Mouse (Mus musculus): Measurements from ENCODE around the gene Ccdc124. TPM values are rescaled to one million over a fixed set of nuclear protein-coding genes. Genes with fewer than 3 reads are reported as not detected.
A peak's percentile ranks its signal among the peaks of the same experiment; 100 is the strongest.

Ccdc124 gene
- total RNA-seq, 2 experiments from 2014 or later: 42.4 to 46.2 TPM

DNA sequence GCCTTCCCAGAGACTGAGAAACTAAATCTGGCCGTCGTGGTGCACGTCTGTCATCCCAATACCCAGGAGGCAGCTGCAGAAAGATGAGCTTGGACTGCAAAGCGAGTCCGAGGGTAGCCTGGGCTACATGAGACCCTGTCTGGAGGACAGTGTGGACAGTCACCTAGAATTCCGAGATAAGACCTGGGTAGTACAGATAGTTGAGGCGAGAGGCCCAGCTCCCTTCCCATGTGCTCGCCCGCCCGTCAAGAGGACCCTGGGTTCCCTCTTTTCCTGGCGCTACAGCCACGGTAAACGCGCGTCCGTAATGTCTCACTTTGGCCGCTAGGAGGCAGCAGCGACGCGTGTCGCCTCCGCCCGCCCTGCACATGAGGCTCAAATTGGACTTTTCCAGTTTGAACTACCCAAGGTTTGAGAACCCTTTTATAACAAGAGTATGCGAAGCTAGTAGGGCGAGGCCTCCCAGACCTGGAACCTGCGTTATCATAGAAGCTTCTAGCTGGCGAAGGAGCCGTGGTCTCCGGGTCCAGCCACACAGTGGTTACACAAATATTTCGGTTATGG is 52.3 kb downstream of the Ccdc124 start:
- DNase-seq: peak; percentile 68 to 86

DNA sequence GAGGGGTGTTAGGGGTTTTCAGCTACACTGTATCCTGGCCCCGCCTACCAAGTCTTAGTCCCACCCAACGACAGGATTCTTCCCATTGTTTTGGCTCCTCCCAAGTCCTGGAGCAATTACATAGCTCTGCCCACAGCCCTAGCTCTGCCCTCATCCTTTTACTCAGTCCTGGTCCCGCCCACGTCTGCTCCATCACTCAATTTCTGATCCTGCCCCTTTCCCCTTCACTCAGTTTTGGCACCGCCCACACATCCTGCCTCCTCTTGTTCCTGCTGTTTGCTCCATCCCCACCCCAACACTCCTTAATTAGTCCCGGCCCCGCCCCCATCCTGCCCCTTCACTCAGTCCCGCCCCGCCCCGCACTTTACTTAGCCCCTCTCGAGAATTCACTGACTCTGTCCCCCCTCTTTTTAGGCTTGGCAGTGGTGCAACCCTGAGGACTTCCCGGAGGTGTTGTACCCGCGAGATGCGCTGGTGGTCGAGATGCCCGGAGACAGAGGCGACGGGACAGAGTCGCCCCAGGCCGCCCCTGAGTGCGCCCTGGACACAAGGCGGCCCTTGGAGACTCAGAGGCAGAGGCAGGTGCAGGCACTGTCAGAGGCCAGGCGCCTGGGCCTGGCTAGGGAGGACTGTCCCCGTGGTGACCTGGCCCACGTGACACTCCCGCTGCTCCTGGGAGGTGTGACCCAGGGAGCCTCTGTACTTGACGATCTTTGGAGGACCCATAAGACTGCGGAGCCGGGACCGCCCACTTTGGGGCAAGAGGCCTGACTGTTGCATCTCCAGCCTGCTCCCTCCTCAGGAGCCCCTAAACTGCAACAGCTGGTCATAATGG is 53.4 kb downstream of the Ccdc124 start:
- peak; percentile 73 to 89 for DNase-seq

Small RNAs within 50 kb of the gene (microRNA-seq; reads per million reads assigned to microRNA genes)
- gene Mir7067: 0.54 to 0.76 reads per million in 2 experiments

Other genes starting within 250 kb of the Ccdc124 start
- 1 to 10 TPM; 1.4 to 2.0 TPM for gene Gdf15, start 241.5 kb downstream of the Ccdc124 start, total RNA-seq (2021)
- gene Pgpep1, start 213.5 kb downstream of the Ccdc124 start, total RNA-seq (2021): 10 to 100 TPM; 40.5 to 41.1 TPM
- gene Lsm4, start 200.7 kb downstream of the Ccdc124 start, total RNA-seq (2021): 10 to 100 TPM; 66.7 to 73.1 TPM
- 100 to 1,000 TPM; 129 to 138 TPM for gene Jund, start 175.0 kb downstream of the Ccdc124 start, total RNA-seq (2021)
- gene Iqcn, start 170.5 kb downstream of the Ccdc124 start, total RNA-seq (2021): under 1 TPM in 1 of 2 experiments, not detected in 1; 0.05 TPM
- gene Gm3336, start 155.4 kb downstream of the Ccdc124 start, total RNA-seq (2021): not detected
- 1 to 10 TPM; 1.4 to 2.0 TPM for gene Pde4c, start 150.2 kb downstream of the Ccdc124 start, total RNA-seq (2021)
- gene Rab3a, start 119.3 kb downstream of the Ccdc124 start, total RNA-seq (2021): 10 to 100 TPM; 40.3 to 49.2 TPM
- 10 to 100 TPM; 26.9 to 27.5 TPM for gene Mpv17l2, start 113.0 kb downstream of the Ccdc124 start, total RNA-seq (2021)
- 10 to 100 TPM; 19.7 to 21.4 TPM for gene Pik3r2, start 97.2 kb downstream of the Ccdc124 start, total RNA-seq (2021)
- gene Mast3, start 68.9 kb downstream of the Ccdc124 start, total RNA-seq (2021): 1 to 10 TPM; 6.8 to 9.8 TPM
- gene Il12rb1, start 65.5 kb downstream of the Ccdc124 start, total RNA-seq (2021): under 1 TPM; 0.15 to 0.31 TPM
- gene Arrdc2, start 34.2 kb downstream of the Ccdc124 start, total RNA-seq (2021): 10 to 100 TPM; 14.8 to 29.0 TPM
- gene Kcnn1, start 10.7 kb downstream of the Ccdc124 start, total RNA-seq (2021): 10 to 100 TPM; 13.7 to 14.4 TPM
- gene Slc5a5, start 18.8 kb upstream of the Ccdc124 start, total RNA-seq (2021): not detected
- 1,000 to 10,000 TPM; 1,029 to 1,075 TPM for gene Rpl18a, start 23.5 kb upstream of the Ccdc124 start, total RNA-seq (2021)
- 10 to 100 TPM; 18.9 to 19.8 TPM for gene Map1s, start 32.0 kb upstream of the Ccdc124 start, total RNA-seq (2021)

Measured in heart, adult 18-20 months (tissue).